Mouse (Mus musculus) right cerebral cortex, postnatal 14 days (tissue): ENCODE measurements at regions not wholly inside any gene's neighbourhood (a gene's known extent, or its start where the extent isn't known, plus 50 kb on each side); places are given as distances from the start of the nearest gene placed in this dataset.

ENCODE experiments used
- DNase-seq: peaks from one replicate; pipeline ENCODE4 v3.0.0; 2022

- no peak for DNase-seq
Measured at GRCm38 (mm10) chr14:105706756-105707155, 189.9 kb downstream of the Spry2 start.

- no peak for DNase-seq
Measured at GRCm38 (mm10) chr14:105698616-105699015, 198.0 kb downstream of the Spry2 start.

GRCm38 (mm10) chr14:105698086-105698485, 198.5 kb downstream of the Spry2 start:
- no peak for DNase-seq

GRCm38 (mm10) chr14:105697398-105697797, 199.2 kb downstream of the Spry2 start:
- no peak for DNase-seq

- DNase-seq: no peak
Measured at GRCm38 (mm10) chr14:105694969-105695368, 201.7 kb downstream of the Spry2 start.

- no peak for DNase-seq
Measured at GRCm38 (mm10) chr14:105693713-105694112, 202.9 kb downstream of the Spry2 start.

- DNase-seq: no peak
Measured at GRCm38 (mm10) chr14:105684826-105685465, 211.7 kb downstream of the Spry2 start.

GRCm38 (mm10) chr14:105684329-105684728, 212.3 kb downstream of the Spry2 start:
- DNase-seq: no peak

- no peak for DNase-seq
Measured at GRCm38 (mm10) chr14:105676646-105676930, 220.0 kb downstream of the Spry2 start.

- no peak for DNase-seq
Measured at GRCm38 (mm10) chr14:105675801-105676645, 220.6 kb downstream of the Spry2 start.

GRCm38 (mm10) chr14:105675006-105675405, 221.6 kb downstream of the Spry2 start:
- DNase-seq: no peak

- peak; percentile 75 for DNase-seq
Measured at GRCm38 (mm10) chr14:105668969-105669368, 227.7 kb downstream of the Spry2 start.

GRCm38 (mm10) chr14:105664671-105665198, 231.9 kb downstream of the Spry2 start:
- no peak for DNase-seq

GRCm38 (mm10) chr14:105663472-105663871, 233.1 kb downstream of the Spry2 start:
- no peak for DNase-seq

- no peak for DNase-seq
Measured at GRCm38 (mm10) chr14:105662839-105663238, 233.8 kb downstream of the Spry2 start.

- DNase-seq: no peak
Measured at GRCm38 (mm10) chr14:105658316-105658715, 238.3 kb downstream of the Spry2 start.

- no peak for DNase-seq
Measured at GRCm38 (mm10) chr14:105647166-105647565, 249.5 kb downstream of the Spry2 start.

GRCm38 (mm10) chr14:105644428-105644827, 252.2 kb downstream of the Spry2 start:
- no peak for DNase-seq

- no peak for DNase-seq
Measured at GRCm38 (mm10) chr14:105643285-105643957, 253.2 kb downstream of the Spry2 start.

GRCm38 (mm10) chr14:105632335-105632734, 264.3 kb downstream of the Spry2 start:
- no peak for DNase-seq

GRCm38 (mm10) chr14:105631681-105632031, 265.0 kb downstream of the Spry2 start:
- DNase-seq: peak; percentile 29

GRCm38 (mm10) chr14:105630867-105631680, 265.5 kb downstream of the Spry2 start:
- peak; percentile 18 for DNase-seq

GRCm38 (mm10) chr14:105630444-105630843, 266.2 kb downstream of the Spry2 start:
- no peak for DNase-seq
